Mouse (Mus musculus): ENCODE measurements around the gene Rbfox1. TPM values are rescaled to one million over a fixed set of nuclear protein-coding genes. Genes with fewer than 3 reads are reported as not detected.

Gene Rbfox1
- polyA plus RNA-seq, 1 experiment from 2014 or later = 276 TPM

DNA sequence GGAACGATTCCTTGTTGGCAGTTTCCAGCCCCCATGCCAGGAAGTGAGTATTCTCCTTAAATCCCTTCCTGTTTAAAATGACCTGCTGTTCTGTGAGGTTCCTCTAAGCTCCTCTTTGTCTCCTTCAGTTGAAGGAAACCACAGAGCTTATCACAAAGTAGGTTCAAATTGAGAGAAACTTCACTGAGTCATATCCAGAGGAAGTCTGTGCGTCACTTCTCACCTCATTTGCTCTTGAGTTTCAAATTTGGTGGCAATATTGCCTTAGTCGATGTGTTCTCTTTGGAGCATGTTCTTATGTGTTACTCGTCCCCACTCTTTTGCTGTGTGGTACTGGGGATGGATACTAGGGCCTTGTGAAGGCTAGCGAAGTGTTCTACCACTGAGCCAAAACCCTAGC is 243.2 kb downstream of the Rbfox1 start:
- no peak overlapping the region for H3K9ac ChIP-seq (ENCODE audit: low read depth, low read length)
- WGBS = 82% methylated on average over 5 of the region's 5 CpGs

DNA sequence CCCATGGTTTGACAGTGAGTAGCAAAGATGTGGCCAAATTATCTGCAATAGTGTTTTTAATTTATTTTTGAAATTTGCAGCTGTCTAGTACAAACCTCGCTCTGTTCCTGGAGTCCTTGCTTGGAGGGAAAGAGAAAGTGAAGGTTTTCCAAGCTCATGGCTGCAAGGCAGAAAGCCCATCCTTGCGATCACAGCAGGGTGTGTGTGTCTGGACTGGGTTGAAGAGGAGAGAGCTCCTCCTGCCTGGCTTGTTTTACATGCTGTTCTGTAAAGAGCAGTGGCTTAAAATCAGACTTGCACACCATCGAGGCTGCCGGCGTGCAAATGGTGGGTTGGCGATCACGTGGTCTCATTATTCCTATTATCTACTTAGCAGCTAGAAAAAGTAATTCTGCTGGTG is 249.9 kb downstream of the Rbfox1 start:
- Histone ChIP-seq H3K9me3 (ENCODE audit: control insufficient read depth, low read length) (no peaks in the 10 kb centered on the region), H3K4me3 (ENCODE audit: low read length) (no peak overlapping the region), H3K9ac (ENCODE audit: low read depth, low read length) (no peak overlapping the region), H3K27ac (ENCODE audit: low read depth, low read length) (no peak overlapping the region), H3K4me2 (ENCODE audit: low read length) (no peak overlapping the region), H3K36me3 (ENCODE audit: control insufficient read depth, insufficient read depth, low read length) (no peaks in the 10 kb centered on the region), H3K4me1 (ENCODE audit: control insufficient read depth, insufficient read depth, low read depth, low read length) (peaks cover 4% of the 10 kb centered on the region; the same call in 1 of the 2 replicates), H3K27me3 (replicated peaks; ENCODE audit: control insufficient read depth, insufficient read depth, low read length) (no peaks in the 10 kb centered on the region)
- 74% methylated on average over 7 of the region's 7 CpGs for WGBS
- no peak for ATAC-seq

More for the DNA sequence above, 243.2 kb downstream of the Rbfox1 start:
- Histone ChIP-seq H3K27me3 (replicated peaks; ENCODE audit: control insufficient read depth, insufficient read depth, low read length) (no peaks in the 10 kb centered on the region), H3K4me3 (ENCODE audit: low read length) (no peak overlapping the region), H3K36me3 (ENCODE audit: control insufficient read depth, insufficient read depth, low read length) (no peaks in the 10 kb centered on the region), H3K27ac (ENCODE audit: low read depth, low read length) (no peak overlapping the region), H3K9me3 (ENCODE audit: control insufficient read depth, low read length) (no peaks in the 10 kb centered on the region), H3K4me1 (ENCODE audit: control insufficient read depth, insufficient read depth, low read depth, low read length) (no peaks in the 10 kb centered on the region), H3K4me2 (ENCODE audit: low read length) (no peak overlapping the region)
- no peak for ATAC-seq

DNA sequence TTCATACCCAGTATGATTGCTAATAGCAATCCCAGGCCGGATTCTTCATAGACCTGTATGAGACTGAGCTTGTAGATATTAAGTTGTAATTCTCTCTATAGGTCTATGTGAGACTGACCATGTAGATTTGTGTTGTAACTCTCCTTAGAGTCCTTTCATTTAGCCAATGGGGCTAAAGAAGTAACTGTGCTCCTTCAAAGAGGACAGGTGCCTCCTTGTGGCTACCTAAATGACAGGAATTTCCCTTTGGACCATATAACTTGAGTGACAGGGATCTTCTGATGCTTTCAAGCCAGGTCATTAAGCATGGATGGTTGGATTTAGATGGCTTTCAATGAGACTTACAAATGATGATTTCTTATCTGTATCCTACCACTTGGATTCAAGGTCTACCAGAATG is 254.3 kb downstream of the Rbfox1 start:
- H3K36me3 ChIP-seq (ENCODE audit: control insufficient read depth, insufficient read depth, low read length) = no peaks in the 10 kb centered on the region
- no peak overlapping the region for H3K27ac ChIP-seq (ENCODE audit: low read depth, low read length)
- H3K4me2 ChIP-seq (ENCODE audit: low read length) = no peak overlapping the region
- no peaks in the 10 kb centered on the region for H3K27me3 ChIP-seq (replicated peaks; ENCODE audit: control insufficient read depth, insufficient read depth, low read length)
- H3K4me1 ChIP-seq (ENCODE audit: control insufficient read depth, insufficient read depth, low read depth, low read length) = peaks cover 4% of the 10 kb centered on the region; the same call in 1 of the 2 replicates
- 100% methylated on average over 1 of the region's 1 CpGs for WGBS
- H3K9ac ChIP-seq (ENCODE audit: low read depth, low read length) = no peak overlapping the region
- no peak for ATAC-seq
- no peak overlapping the region for H3K4me3 ChIP-seq (ENCODE audit: low read length)
- H3K9me3 ChIP-seq (ENCODE audit: control insufficient read depth, low read length) = no peaks in the 10 kb centered on the region

DNA sequence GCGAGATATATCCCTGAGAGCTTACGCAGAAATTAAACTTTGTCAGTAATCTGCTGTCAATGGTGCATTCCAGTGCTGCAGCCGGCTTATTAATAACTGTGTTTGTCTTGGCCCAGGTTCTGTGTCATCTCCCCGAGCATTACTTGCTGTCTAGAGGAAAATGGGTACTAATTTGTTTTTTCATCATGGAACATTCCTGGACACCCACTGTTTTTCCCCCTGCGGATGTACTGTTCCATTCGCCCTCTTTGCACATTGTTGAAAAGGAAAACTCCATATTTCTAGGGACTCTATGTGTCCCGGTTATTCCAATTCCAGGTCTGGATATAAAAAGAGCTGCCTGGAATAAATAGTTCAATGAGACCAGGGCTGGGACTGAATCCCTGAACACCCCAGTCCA is 262.8 kb downstream of the Rbfox1 start:
- no peak for ATAC-seq
- no peaks in the 10 kb centered on the region for H3K9me3 ChIP-seq (ENCODE audit: control insufficient read depth, low read length)
- no peaks in the 10 kb centered on the region for H3K27me3 ChIP-seq (replicated peaks; ENCODE audit: control insufficient read depth, insufficient read depth, low read length)
- 49% methylated on average over 7 of the region's 7 CpGs for WGBS
- no peak overlapping the region for H3K9ac ChIP-seq (ENCODE audit: low read depth, low read length)
- no peaks in the 10 kb centered on the region for H3K36me3 ChIP-seq (ENCODE audit: control insufficient read depth, insufficient read depth, low read length)
- no peak overlapping the region for H3K27ac ChIP-seq (ENCODE audit: low read depth, low read length)
- H3K4me2 ChIP-seq (ENCODE audit: low read length) = no peak overlapping the region
- no peak overlapping the region for H3K4me3 ChIP-seq (ENCODE audit: low read length)
- H3K4me1 ChIP-seq (ENCODE audit: control insufficient read depth, insufficient read depth, low read depth, low read length) = no peaks in the 10 kb centered on the region

DNA sequence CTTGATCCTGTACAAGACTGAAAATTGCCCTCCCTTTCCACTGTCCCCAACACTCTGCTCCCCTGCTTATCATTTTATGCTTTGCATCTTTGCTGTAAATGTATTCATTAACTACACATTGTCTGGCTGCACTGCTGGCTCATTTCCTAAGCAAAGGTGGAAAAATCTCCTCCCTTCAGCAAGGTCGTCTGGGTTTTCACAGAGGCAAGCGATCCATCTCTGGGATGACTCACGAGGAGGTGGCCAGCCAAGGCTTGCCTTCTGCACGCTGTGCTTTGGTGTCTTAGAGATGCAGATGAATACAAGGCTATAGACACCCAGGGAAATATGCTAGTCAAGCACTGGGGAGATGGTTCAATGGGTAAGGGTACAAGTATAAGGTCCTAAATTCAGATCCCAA is 264.2 kb downstream of the Rbfox1 start:
- H3K36me3 ChIP-seq (ENCODE audit: control insufficient read depth, insufficient read depth, low read length) = no peaks in the 10 kb centered on the region
- ATAC-seq = no peak
- no peaks in the 10 kb centered on the region for H3K9me3 ChIP-seq (ENCODE audit: control insufficient read depth, low read length)
- no peaks in the 10 kb centered on the region for H3K4me1 ChIP-seq (ENCODE audit: control insufficient read depth, insufficient read depth, low read depth, low read length)
- H3K4me3 ChIP-seq (ENCODE audit: low read length) = no peak overlapping the region
- H3K27ac ChIP-seq (ENCODE audit: low read depth, low read length) = no peak overlapping the region
- no peak overlapping the region for H3K9ac ChIP-seq (ENCODE audit: low read depth, low read length)
- WGBS = 74% methylated on average over 4 of the region's 4 CpGs
- no peaks in the 10 kb centered on the region for H3K27me3 ChIP-seq (replicated peaks; ENCODE audit: control insufficient read depth, insufficient read depth, low read length)
- no peak overlapping the region for H3K4me2 ChIP-seq (ENCODE audit: low read length)

DNA sequence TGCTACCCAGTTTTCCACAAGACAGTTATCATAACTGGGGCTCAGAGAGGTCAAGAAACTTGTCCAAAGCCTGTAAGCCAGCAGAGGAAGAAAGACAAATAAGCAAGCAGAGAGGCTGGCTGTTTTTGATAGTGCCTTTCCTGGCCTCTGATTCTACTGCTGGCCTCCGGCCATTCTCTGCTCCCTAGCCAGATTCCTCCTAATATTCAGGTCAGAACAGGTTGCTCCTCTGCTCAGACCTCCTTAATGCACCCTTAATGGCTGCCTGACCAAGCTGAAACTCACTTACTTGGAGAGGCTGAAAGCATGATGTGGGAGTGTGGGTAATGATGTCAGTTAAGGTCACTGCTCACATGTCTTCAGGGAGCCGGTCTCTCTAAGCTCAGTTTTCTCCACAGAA is 270.4 kb downstream of the Rbfox1 start:
- 89% methylated on average over 2 of the region's 2 CpGs for WGBS
- ATAC-seq = no peak
- Histone ChIP-seq H3K9me3 (ENCODE audit: control insufficient read depth, low read length) (no peaks in the 10 kb centered on the region), H3K9ac (ENCODE audit: low read depth, low read length) (no peak overlapping the region), H3K4me3 (ENCODE audit: low read length) (no peak overlapping the region), H3K4me2 (ENCODE audit: low read length) (no peak overlapping the region), H3K4me1 (ENCODE audit: control insufficient read depth, insufficient read depth, low read depth, low read length) (no peaks in the 10 kb centered on the region), H3K27me3 (replicated peaks; ENCODE audit: control insufficient read depth, insufficient read depth, low read length) (no peaks in the 10 kb centered on the region), H3K27ac (ENCODE audit: low read depth, low read length) (no peak overlapping the region), H3K36me3 (ENCODE audit: control insufficient read depth, insufficient read depth, low read length) (no peaks in the 10 kb centered on the region)

DNA sequence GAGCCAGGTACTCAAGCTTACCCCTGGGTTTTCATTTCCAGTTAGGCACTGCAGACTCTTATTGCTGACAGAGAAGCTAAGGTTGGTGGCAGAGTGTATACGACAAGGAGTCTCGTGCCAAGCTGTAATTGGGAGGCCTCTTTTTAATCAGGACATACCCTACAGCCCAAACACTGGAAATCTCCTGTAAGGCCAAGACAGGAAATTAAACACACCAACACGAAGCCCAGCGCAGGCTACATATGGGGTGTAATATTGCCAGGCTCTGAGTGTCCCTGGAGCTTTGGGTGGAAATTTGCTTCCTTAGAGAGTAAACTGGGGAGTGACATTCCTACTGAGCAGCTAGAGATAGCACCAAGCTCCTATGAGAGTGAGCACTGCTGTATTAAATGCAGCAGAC is 279.3 kb downstream of the Rbfox1 start:
- no peaks in the 10 kb centered on the region for H3K9me3 ChIP-seq (ENCODE audit: control insufficient read depth, low read length)
- 85% methylated on average over 4 of the region's 4 CpGs for whole genome bisulfite sequencing
- no peak overlapping the region for H3K27ac ChIP-seq (ENCODE audit: low read depth, low read length)
- H3K4me2 ChIP-seq (ENCODE audit: low read length) = no peak overlapping the region
- H3K4me1 ChIP-seq (ENCODE audit: control insufficient read depth, insufficient read depth, low read depth, low read length) = no peaks in the 10 kb centered on the region
- no peak overlapping the region for H3K9ac ChIP-seq (ENCODE audit: low read depth, low read length)
- H3K27me3 ChIP-seq (replicated peaks; ENCODE audit: control insufficient read depth, insufficient read depth, low read length) = no peaks in the 10 kb centered on the region
- H3K4me3 ChIP-seq (ENCODE audit: low read length) = no peak overlapping the region
- no peak for ATAC-seq
- H3K36me3 ChIP-seq (ENCODE audit: control insufficient read depth, insufficient read depth, low read length) = no peaks in the 10 kb centered on the region

DNA sequence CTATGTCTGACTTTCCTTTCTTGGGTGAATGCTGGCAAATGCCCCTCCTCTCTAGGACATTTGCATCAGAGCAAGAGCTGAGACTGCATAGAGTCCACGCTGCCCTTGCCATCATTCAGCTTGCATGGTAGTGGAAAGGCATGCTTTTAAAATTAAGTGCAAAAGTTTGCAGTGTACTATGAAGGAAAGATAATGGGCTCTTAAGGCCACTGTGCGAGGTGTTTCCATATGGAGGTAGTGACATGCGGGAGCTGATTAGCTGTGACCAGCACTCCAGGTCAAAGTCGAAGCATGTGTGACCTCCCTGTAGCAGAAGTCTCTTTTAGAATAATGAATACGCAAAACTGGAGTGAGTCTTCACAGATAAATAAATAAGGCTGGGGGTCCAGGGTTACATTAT is 284.2 kb downstream of the Rbfox1 start:
- no peaks in the 10 kb centered on the region for H3K27me3 ChIP-seq (replicated peaks; ENCODE audit: control insufficient read depth, insufficient read depth, low read length)
- no peak overlapping the region for H3K27ac ChIP-seq (ENCODE audit: low read depth, low read length)
- H3K4me2 ChIP-seq (ENCODE audit: low read length) = no peak overlapping the region
- no peak overlapping the region for H3K9ac ChIP-seq (ENCODE audit: low read depth, low read length)
- no peak overlapping the region for H3K4me3 ChIP-seq (ENCODE audit: low read length)
- ATAC-seq = no peak
- WGBS = 88% methylated on average over 5 of the region's 5 CpGs
- no peaks in the 10 kb centered on the region for H3K36me3 ChIP-seq (ENCODE audit: control insufficient read depth, insufficient read depth, low read length)
- no peaks in the 10 kb centered on the region for H3K9me3 ChIP-seq (ENCODE audit: control insufficient read depth, low read length)
- H3K4me1 ChIP-seq (ENCODE audit: control insufficient read depth, insufficient read depth, low read depth, low read length) = no peaks in the 10 kb centered on the region

DNA sequence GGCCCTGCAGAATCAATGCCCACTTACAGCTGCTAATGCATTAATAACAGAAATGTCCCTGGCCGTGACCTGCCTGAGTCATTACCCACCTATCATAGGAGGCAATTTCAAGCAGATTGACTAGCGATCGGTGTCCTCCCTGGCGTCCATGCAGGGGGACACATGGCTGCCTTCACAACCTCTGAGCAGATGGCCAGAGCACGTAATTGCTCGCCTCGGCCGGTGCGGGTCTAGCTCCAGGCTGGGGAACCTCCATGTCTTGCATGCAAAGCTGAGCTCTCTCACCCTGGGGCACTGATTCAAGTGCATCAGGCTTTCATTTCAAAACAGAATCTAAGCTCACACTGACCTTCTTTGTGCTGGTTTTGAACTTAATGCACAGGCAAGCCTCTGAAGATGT is 295.7 kb downstream of the Rbfox1 start:
- Histone ChIP-seq H3K9me3 (ENCODE audit: control insufficient read depth, low read length) (no peaks in the 10 kb centered on the region), H3K9ac (ENCODE audit: low read depth, low read length) (no peak overlapping the region), H3K4me1 (ENCODE audit: control insufficient read depth, insufficient read depth, low read depth, low read length) (no peaks in the 10 kb centered on the region), H3K27me3 (replicated peaks; ENCODE audit: control insufficient read depth, insufficient read depth, low read length) (no peaks in the 10 kb centered on the region), H3K36me3 (ENCODE audit: control insufficient read depth, insufficient read depth, low read length) (no peaks in the 10 kb centered on the region), H3K4me3 (ENCODE audit: low read length) (no peak overlapping the region), H3K27ac (ENCODE audit: low read depth, low read length) (no peak overlapping the region), H3K4me2 (ENCODE audit: low read length) (no peak overlapping the region)
- 0 out of 2 replicates have a peak, but pooled peaks have one; percentile 45 for ATAC-seq
- WGBS = 77% methylated on average over 9 of the region's 9 CpGs

DNA sequence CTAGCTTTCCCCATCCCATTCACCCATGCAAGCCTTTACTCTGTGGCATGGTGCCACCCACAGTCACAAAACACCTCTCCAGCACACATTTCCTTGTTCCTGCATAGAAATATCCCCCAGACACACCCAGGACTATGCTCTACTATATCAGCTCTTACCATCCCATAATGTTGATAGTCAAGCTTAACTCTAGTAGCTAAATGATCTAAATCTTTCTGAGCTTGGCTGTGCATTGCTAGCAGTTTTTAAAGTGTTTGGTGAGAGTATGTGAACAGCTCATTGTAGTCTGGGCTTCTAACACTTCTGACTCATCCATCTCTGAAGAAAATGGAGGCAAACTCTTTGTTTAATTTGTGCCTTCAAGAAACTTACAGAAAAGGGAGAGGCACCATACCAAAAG is 297.2 kb downstream of the Rbfox1 start:
- Histone ChIP-seq H3K27me3 (replicated peaks; ENCODE audit: control insufficient read depth, insufficient read depth, low read length) (no peaks in the 10 kb centered on the region), H3K9me3 (ENCODE audit: control insufficient read depth, low read length) (no peaks in the 10 kb centered on the region), H3K27ac (ENCODE audit: low read depth, low read length) (no peak overlapping the region), H3K9ac (ENCODE audit: low read depth, low read length) (no peak overlapping the region), H3K4me3 (ENCODE audit: low read length) (no peak overlapping the region), H3K4me2 (ENCODE audit: low read length) (no peak overlapping the region), H3K4me1 (ENCODE audit: control insufficient read depth, insufficient read depth, low read depth, low read length) (no peaks in the 10 kb centered on the region), H3K36me3 (ENCODE audit: control insufficient read depth, insufficient read depth, low read length) (no peaks in the 10 kb centered on the region)
- ATAC-seq = no peak

Data from hindbrain, embryonic 16.5 days (tissue).